Mouse (Mus musculus) lung, postnatal 4 days (tissue): ENCODE results near the gene Kirrel3.

Experiments used
- DNase-seq, 2 experiments: peaks; one replicate each; pipeline ENCODE4 v3.0.0; 2021

Gene Kirrel3

DNA sequence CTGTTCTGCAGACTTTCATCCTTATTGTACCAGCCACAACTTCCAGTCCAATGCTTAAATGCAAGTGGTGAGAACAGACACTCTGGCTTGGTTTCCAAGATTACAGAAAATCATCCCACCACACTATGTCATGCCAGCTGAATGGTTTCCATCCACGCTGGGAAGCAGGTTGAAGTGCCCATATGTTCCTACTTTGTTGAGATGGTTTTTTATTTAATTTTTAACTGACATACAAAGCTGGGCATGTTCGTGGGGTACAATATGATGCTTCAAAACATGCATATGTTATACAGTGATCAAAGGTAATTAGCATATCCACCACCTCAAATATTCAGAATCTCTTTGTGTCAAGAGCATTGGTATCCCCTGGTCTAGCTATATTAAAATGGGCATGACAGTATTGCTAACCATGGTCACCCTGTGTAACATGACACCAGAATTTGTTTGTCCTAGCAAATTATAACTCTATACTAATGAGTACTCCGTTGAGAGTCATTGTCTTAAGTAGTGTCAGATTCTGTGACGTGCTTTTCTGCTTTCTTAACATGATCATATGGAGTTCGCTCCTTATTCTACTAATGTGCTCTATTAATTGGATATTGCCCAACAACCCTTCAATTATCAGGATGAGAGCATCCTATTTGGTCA is 472.6 kb downstream of the Kirrel3 start:
- DNase-seq, result no peak

DNA sequence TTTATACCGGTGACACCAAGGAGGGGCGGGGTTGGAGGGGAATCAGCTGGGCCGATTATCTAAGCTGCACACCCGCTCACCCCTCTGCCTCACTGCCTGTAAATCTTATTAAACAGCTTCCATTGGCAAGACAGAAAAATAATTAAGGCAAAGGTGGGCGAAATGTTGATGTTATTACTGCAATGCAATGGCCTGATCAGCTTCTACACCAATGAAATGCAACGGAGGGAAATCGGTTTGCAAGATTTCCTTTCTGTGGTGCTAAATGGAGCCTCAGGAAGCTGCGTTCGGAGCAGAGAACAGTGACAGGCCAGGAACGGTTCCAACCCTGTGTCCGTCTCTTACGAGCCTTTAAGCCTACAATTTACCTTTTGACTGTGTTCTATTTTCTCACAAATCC is 475.0 kb downstream of the Kirrel3 start:
- no peak for DNase-seq

DNA sequence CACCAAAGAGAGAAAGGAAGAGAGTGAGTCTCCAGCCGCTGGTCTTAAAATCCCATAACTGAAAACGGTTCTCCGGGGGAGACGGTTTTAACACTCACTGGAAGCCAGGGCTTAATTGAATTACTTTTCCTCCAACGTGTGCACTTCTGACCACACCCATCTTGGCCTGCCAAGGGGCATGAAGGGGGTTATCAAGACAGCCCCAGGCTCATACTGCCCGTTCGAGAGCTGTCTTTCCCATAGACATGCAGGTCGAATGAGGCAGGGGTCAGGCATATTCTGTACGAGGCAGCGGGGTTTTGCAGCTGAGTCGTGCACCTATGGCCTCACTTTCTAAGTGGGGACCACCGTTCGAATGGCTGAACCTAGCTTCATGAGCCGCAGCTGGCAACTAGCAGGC is 475.5 kb downstream of the Kirrel3 start:
- no peak for DNase-seq

DNA sequence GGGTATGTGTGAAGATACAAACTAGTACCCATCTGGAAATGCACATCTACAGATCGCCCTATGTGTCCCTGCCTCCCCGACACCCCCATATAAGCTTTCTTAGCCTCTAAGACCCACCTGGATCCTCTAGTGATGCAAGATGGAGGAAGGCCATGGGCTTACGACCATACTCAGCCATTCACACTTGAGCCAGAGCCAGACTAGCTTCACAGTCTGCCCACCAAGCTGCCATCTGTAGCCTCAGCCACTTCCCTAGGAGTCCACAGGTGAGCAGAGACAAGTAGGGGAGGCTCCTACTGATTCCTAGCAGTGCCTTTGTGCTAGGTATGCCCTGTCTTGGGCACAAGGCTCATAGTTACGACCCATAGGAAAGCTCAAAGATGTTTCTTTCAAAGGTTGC is 476.6 kb downstream of the Kirrel3 start:
- no peak for DNase-seq

DNA sequence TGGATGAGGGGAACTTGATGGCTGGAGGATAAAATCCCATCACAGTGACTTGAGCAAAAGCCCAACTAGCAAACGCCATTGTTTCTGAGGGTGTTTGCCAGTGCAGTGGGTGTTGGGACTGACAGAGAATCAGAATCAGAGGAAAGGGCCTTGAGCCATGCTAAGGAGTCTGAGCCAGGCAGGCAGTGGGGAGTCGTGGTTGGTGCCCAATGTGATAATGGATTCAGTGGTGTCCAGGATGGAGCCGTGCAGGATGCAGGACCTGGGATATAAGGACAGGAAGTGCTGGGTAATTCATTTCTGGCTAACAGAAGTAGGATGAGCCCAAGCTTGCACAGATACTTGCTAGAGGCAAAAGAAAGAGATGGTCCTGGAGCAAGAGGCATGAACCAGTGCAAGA is 477.9 kb downstream of the Kirrel3 start:
- no peak for DNase-seq

DNA sequence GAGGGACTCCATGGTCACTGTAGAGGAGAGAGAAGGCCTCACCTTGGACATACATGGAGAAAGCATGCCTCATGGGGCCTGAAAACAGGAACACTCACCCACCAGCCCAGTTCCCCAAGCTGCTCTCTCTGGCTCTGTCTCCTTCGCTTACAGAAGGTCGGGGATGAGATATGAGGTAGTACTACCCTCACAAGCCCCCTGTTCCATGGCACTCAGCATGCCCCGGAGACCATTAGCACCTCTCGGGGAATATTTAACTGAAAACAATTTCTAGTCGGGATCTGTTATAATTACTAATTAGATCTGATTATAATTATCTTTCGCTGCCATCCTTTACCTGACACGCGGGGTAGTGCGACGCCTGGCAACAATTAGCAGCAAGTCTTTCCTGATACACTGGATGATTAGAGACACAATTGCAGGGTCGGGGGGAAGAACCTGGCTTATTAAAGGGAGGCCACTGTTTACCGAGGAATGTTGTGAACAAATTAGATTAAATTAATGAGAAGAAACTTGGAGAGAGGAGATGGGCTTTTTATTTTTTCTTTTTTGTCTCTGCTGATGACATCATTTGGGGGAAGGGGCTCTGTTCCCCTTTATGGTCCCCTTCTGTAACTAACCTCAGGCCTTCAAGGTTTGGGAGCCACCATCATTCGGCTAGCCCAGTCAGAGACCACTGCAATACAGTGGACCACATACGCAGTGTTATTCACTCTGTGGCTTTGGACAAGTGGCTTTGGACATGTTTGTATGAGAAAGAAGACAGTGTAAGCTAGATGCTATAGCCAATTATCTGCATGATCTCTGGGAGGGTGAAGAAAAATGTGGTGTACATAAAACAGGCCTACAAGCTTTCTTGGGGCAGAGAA is 478.7 kb downstream of the Kirrel3 start:
- no peak for DNase-seq

DNA sequence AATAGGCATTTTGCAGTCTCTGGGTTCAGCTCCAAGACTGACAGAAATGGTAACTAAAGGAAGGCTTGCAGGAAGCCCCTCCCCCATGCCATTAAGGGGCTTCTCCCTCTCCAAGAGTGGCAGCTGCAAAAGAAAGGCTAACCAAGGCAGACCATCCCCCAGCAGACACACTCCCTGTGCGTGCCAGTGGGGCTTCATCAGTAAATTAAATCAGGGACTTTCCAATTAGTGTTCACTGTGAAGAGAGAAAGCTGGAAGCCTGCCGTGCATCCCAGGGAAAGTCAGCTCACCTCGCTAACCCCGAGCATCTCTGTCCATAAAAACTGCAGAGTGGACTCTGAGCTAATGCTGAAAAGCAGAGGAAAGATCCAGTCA is 479.3 kb downstream of the Kirrel3 start:
- no peak for DNase-seq

DNA sequence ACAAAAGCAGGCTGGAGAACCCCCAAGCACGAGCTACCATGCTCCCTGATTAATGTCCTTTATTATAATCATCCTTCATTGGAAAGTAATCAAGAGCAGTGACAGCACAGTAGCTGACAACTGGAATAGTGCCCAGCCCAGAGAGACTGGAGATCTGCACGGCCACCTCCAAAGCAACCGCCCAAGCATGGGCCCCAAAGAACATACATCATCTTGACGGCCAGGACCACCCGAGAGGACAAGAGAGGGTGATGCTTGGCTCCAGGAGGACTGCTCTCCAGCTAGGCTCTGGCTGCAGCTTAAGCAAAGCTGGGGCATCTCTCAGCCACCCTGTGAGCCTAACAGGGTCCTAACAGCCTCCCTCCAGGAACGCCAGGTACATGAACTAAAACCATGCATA is 482.1 kb downstream of the Kirrel3 start:
- no peak for DNase-seq

DNA sequence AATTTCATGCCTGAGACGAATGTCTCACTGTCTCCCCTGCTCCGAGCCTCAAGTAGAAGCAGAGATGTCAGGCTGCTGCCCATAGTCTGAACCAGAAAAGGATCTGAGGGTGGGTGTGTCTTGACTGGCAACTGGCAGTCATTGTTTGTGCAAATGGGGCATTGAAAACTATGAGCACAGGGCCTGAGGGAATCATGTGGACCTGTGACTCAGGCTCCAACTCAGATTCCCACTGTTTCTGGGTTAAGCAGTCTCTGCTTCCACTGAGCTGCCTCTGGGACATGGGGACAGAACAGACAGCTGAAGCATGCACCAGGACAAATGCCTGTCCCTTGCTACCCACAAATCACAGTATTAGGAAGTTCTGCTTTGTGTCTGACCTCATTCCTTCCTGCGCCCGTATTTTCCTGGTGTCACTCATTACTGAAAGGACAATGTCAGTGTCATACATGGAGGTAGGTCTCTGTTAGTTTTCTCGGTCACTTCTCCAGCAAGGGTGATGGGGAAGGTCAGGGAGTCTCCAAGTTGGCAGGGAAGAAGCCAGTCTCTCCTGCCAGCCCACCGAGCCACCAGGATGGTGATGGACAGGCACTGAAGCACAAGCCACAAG is 484.3 kb downstream of the Kirrel3 start:
- no peak for DNase-seq

DNA sequence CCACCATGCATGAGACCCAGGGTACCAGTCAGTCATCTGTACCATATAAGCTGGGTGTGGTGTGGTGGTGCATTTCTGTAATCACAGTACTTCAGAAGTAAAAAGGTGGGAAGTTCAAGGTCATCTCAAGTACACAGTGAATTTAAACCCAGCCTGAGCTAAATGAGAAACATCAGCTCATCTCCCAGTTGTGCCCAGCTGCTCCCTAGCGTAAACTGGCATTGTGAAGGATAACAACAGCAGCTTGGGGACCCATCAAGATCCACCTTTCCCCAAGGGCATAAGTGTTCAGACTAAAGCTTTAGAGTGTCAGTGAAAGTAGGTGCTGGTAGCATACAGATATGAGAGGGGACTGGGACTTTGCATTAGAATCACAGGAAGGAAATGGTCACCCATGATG is 488.6 kb downstream of the Kirrel3 start:
- DNase-seq, result no peak

DNA sequence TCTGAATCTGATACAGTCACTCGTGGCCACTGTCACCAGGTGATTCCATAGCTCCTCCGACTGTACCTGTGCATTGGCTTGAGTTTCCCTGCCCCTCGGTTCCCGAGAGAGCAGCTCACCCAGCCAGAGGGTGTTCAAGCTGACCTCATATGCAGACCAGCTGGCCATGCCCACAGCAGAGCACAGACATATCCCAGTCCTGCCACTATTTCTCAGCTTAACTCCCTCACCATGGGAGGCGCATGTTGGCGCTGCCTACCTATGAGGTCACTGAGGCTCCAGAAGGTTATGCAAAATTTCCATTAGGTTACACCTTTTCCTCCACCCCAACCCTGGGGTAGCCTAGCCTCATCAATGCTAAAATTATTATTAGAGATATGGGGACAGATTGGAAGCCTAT is 489.6 kb downstream of the Kirrel3 start:
- DNase-seq, result no peak

DNA sequence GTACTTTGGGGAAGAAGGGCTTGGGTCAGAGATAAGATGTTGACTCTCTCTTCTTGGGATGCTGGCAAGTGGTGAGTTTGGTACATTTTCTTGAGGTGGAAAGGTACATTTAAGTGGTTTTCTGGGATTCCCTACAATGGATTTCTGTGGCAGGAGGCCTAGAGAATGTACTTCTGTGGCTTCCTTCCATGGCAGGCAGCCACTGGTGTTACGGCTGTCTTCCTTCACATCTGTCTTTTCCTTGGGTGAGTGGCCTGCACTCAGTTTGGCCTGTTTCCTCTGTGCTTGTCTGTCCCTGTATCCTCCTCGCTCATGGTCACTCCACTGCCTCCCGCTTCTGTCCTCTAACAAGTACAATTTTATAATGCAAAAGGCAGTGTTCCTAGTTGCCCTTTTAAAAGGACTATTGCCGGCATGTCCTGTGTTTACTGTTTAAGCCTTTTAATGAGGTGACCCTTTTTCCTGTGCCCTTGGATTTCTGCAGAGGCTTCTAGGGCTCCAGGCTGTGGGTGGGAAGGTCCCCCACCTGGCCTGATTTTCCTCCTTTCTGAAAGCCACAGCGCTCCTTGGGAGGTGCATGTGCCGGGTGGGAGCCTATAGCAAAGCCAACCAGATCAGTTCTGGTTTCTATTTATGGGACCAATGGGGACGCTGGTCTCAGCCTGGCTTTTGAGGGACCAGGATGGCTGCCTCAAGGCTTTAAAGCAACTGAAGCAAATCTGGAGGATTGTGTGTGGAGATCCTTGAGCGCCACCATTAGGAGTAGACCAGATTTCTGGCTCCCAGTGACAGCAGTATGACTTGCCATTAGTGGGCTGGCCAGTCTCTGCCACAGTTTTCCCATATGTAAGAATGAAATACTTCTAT is 491.1 kb downstream of the Kirrel3 start:
- DNase-seq, result no peak

DNA sequence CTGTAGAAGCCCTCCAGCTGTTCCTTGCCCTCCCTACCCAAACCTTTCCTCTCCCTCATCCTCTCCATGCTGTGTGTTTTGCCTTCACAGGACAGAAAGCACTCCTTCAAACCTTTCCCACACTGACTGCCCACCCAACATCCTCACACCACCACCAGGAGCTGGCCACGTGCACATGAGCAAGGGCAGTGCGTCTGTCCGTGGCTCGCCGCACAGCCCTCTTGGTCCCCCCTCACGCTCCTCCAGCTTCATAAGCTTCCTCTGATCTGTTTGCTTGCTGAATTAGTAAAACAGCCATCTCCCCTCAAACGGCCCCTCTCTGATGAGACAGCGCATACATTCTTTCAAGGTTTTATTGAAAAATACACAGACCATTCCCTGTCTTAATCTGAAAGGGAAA is 492.0 kb downstream of the Kirrel3 start:
- no peak for DNase-seq

DNA sequence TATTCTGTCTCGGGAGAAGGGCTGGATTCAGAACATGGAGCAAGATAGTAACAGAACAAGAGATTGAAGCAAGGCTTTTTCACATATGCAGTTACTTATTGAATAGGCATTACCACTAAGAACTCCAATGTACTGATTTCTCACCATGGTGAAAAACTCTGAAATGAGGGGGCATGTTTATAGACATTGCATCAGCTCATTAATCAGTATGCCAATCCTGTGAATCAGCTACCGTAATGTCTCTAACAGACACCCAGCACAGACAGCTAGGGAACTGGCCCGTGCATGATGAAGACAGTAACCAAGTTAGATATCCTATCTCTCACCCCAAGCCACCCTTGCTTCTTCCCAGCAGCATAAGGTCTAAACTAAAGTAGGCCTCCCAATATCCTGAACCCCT is 492.5 kb downstream of the Kirrel3 start:
- DNase-seq, result no peak

DNA sequence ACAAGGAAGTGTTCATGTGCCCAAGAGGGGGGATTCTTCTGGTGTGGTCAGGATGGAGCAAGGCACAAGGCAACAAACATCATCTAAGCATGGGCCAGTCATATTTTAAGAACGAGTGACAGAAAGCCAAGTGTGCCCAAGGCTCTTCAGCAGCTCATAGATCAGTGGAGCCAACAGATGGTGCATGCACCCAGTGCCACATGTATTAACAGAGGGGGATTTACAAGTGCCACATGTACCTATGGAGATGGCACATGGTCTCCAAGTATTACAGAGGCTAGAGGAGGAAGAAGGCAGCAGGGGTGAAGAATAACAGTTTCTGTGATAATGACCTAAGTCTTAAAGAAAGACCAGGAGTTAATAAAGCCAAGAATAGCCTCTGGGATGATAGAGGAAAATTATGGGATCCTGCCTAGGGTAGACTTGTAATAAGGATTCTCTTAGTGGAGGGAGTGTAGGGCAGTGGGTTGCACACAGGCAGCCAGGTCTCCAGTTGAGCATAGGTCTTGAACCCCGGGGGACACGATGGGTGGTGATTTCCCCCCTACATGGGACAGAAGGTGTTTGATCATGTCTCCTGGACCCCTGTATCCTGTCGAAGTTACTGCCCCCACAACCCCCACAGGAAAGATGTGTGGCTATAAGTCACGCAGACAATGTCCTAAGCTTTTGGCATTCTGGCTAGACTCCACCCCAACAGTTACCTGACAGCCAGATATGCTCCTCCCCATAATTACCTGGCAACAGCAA is 495.0 kb downstream of the Kirrel3 start:
- DNase-seq, result no peak

DNA sequence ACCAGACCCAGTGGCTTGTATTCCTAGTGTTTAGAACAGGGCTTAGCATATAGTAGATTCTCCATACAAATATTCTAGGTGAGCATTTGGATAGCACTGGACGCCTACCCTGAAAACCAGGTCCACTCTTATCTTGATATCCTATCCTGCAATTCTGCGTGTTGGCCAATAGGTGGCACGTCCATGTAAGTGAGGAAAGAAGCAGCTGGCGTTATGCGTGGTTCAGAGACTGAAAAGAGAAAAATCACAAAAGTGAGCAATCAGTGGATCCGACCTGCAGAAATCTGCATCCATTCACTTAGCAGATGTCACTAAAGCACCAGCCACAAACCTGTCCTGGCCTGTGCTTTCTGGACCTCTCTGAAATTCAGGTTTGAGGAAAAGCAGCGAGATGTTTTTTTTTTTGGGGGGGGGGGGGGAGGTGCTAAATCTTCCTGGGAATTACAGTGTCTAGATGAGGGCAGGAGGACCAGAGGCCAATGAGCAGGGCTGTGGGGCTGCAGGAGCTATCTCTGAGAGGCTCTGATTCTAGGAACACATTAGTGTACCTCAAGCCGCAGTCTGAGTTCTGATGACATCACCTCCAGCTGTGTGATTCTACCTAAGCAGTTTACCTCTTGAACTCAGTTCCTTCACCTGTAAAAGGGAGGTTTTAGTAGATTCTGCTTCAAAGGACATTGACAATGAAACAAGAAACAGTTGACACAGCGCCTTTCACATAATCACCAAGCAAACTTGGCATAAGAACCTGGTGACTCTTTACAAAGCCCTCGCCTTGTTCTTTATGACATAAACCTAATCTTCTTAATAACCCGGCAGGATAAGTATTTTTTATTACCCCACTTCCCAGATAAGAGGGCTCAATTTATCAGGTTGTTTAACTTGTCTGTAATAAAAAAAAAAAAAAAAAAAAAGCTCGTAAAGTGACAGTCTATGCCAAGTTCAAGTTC is 498.1 kb downstream of the Kirrel3 start:
- DNase-seq, result peak in 1 of 2 experiments; percentile 43

DNA sequence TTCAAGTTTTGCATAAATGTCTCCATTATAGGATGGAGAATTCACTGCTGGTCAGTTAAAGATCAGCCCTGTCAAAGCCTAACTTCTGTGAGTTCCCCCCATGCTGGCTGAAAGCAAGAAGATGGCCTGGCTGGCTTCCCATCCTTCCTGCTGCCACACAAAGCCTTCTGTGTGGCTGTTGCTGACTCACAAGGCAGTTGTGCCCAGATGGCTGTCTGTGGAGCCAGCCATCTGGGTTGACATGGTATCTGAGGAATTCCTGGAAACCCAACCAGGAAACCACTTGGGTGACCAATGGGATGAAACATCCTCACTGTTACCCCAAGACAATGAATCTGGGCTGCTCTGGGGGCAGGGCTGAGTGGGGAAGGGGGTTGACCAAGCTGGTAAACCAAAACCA is 500.5 kb downstream of the Kirrel3 start:
- no peak for DNase-seq

DNA sequence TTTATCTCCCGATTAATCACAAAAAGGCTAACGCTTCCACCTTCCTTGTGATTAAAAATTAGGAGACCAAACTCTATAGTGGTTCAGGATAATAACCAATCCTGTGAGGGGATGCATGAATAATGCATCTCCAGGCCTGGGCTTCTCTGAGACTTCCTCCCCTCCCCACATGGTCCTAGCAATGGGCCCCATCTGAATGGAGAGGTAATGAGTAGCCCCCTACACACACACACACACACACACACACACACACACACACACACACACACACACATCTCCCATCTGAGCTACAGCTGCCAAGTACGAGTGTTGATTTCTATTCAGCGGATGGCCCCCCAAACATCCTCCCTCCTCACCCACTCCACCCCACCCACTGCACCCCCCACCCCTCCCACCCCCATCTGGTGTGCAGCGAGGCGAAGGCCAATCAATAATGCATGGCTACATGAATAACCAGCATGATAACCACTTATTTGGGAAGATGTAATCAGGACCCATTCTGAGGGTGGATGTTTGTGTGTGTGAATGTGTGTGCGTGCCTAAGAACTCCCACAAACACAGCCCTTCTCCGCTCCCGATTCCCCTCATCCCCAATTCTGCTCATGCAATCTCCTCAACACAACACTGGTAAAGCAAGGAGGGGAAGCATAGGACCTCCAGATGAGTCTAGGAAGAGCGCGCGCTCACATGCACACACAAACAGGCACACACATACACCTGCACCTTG is 501.9 kb downstream of the Kirrel3 start:
- no peak for DNase-seq

DNA sequence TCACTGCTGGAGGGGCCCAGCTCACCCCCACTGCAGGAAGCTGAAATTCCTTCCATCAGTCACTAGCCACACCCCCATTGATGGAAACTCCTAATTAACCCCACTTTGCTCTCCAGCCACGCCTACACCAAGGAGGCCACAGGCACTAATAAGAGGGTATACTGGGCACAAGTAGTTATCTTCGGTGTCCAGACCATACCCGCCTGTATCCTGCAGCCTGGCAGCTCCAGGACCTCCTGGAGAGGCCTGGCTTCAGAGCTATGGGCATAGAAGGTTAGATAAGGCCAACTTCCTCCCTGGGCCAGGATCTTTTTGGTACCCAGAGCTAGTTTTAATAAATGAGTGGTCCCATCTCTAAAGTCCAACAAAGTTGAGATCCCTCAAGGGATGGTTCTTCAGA is 503.0 kb downstream of the Kirrel3 start:
- DNase-seq, result no peak

DNA sequence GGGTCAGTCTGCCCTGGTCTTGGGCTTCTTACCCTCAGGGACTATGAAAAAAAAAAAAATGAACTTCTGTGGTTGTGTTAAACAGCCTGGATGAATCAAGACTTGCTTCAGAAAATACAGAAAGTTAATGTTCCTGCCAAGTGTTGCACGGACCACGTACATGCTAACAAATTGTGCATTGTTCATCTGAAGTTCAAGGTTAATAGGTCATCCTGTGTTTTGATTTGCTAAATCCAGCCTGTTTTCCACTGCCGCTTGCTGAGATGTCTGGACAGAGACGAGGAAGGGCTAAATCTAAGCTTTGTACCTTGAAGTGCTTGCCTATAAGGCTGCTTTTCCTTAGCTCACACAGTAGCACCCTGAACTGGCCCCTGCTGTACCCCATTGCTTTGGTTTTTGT is 506.5 kb downstream of the Kirrel3 start:
- DNase-seq, result peak in 1 of 2 experiments; percentile 19
